Mouse (Mus musculus) kidney, adult 2 months (tissue): Measurements from ENCODE around the gene Nup85. TPM values are rescaled to one million over a fixed set of nuclear protein-coding genes. Genes with fewer than 3 reads are reported as not detected.
A peak's percentile ranks its signal among the peaks of the same experiment; 100 is the strongest.

ENCODE experiments used
- DNase-seq: peaks from one replicate; pipeline ENCODE4 v3.0.0; 2021
- H3K27ac ChIP-seq: fragments of 200-500 bp; 2 replicates; pipeline ENCODE4 v1.5.1; 2012; ENCODE audit warnings: low read depth, low read length, control low read depth, inconsistent platforms; ENCODE audit not compliant: insufficient read depth
- H3K27me3 ChIP-seq: fragments of 200-500 bp; replicated peaks from 2 replicates; pipeline ENCODE4 v1.6.1; 2012; ENCODE audit warnings: mild to moderate bottlenecking, moderate library complexity, low read length, inconsistent platforms; ENCODE audit not compliant: control insufficient read depth, insufficient read depth
- H3K36me3 ChIP-seq: fragments of 200-500 bp; 2 replicates; pipeline ENCODE4 v1.6.1; 2012; ENCODE audit warnings: mild to moderate bottlenecking, moderate library complexity, low read length, inconsistent platforms; ENCODE audit not compliant: control insufficient read depth, insufficient read depth
- H3K4me1 ChIP-seq: fragments of 200-500 bp; 2 replicates; pipeline ENCODE4 v1.6.1; 2011; ENCODE audit warnings: low read length; ENCODE audit not compliant: control insufficient read depth, insufficient read depth
- H3K4me3 ChIP-seq: fragments of 200-500 bp; 2 replicates; pipeline ENCODE4 v1.5.1; 2011; ENCODE audit warnings: mild to moderate bottlenecking, low read depth, low read length, control low read depth; ENCODE audit not compliant: insufficient read depth
- CTCF ChIP-seq: fragments of 200-500 bp; conservative IDR thresholded peaks from 2 replicates; pipeline ENCODE4 v1.5.1; 2011; ENCODE audit warnings: low read depth, mild to moderate bottlenecking, control low read depth, low read length, moderate library complexity, mixed read lengths; ENCODE audit not compliant: insufficient read depth, insufficient read length
- POLR2A ChIP-seq: fragments of 200-500 bp; IDR thresholded peaks from one replicate; pipeline ENCODE4 v1.6.1; 2011; ENCODE audit warnings: low read depth, low read length, control low read depth
- WGBS: fragments of 180-500 bp; shearing (Covaris S2); methylation state at CpG from one replicate; pipeline ENCODE4 v1.1.7; 2018; 5-methylcytosine and 5-hydroxymethylcytosine counted together
- polyA plus RNA-seq: library from polyadenylated mRNA; depleted of rRNA; stranded (reverse); fragments of >200 nt; gene quantifications from 2 replicates; pipeline ENCODE4 v1.2.3, GENCODE M21; 2012; rRNA removed

Gene Nup85
- 32.9 and 33.5 TPM in 2 replicates for polyA plus RNA-seq

GRCm38 (mm10) chr11:115564064-115564809, at the start of gene Nup85:
Nup85 (plus strand) TSS chr11:115564434.
- H3K27me3 ChIP-seq = no peaks in the 10 kb centered on the region
- peak within 1 kb of the TSS; percentile 64 for H3K4me3 ChIP-seq
- H3K27ac ChIP-seq = peak within 1 kb of the TSS; percentile 92
- peak; percentile 98 for DNase-seq
- no peak for TF ChIP-seq CTCF
- no peak for TF ChIP-seq POLR2A
- under 1% methylated on average over 42 of the region's 42 CpGs for WGBS
- no peaks in the 10 kb centered on the region for H3K4me1 ChIP-seq
- no peaks in the 10 kb centered on the region for H3K36me3 ChIP-seq

- 70% methylated on average over 6 of the region's 6 CpGs for WGBS
- TF ChIP-seq CTCF = no peak
- no peak for TF ChIP-seq POLR2A
Measured at GRCm38 (mm10) chr11:115515021-115515420, 49.2 kb upstream of the Nup85 start.

GRCm38 (mm10) chr11:115516942-115517341, 47.3 kb upstream of the Nup85 start:
- peaks cover 3% of the 10 kb centered on the region for H3K4me1 ChIP-seq
- TF ChIP-seq CTCF (no peak), POLR2A (no peak)
- H3K27ac ChIP-seq = no peak overlapping the region
- H3K4me3 ChIP-seq = no peak overlapping the region
- H3K36me3 ChIP-seq = no peaks in the 10 kb centered on the region
- no peaks in the 10 kb centered on the region for H3K27me3 ChIP-seq
- 76% methylated on average over 5 of the region's 5 CpGs for WGBS
- DNase-seq = no peak

More at GRCm38 (mm10) chr11:115515021-115515420, 49.2 kb upstream of the Nup85 start:
- H3K27ac ChIP-seq = no peak overlapping the region
- peaks cover 3% of the 10 kb centered on the region for H3K4me1 ChIP-seq
- H3K36me3 ChIP-seq = no peaks in the 10 kb centered on the region
- no peak overlapping the region for H3K4me3 ChIP-seq
- no peaks in the 10 kb centered on the region for H3K27me3 ChIP-seq
- DNase-seq = no peak

- WGBS = 50% methylated on average over 9 of the region's 9 CpGs
- no peak overlapping the region for H3K27ac ChIP-seq
- no peak overlapping the region for H3K4me3 ChIP-seq
- no peaks in the 10 kb centered on the region for H3K27me3 ChIP-seq
- no peaks in the 10 kb centered on the region for H3K36me3 ChIP-seq
- DNase-seq = no peak
- no peaks in the 10 kb centered on the region for H3K4me1 ChIP-seq
- TF ChIP-seq CTCF (no peak), POLR2A (no peak)
Measured at GRCm38 (mm10) chr11:115518693-115519092, 45.5 kb upstream of the Nup85 start.

GRCm38 (mm10) chr11:115519581-115519980, 44.7 kb upstream of the Nup85 start:
- Histone ChIP-seq H3K4me1 (no peaks in the 10 kb centered on the region), H3K36me3 (no peaks in the 10 kb centered on the region), H3K27me3 (no peaks in the 10 kb centered on the region; the same call in 1 of the 2 replicates), H3K27ac (no peak overlapping the region), H3K4me3 (no peak overlapping the region)
- DNase-seq = no peak
- TF ChIP-seq POLR2A = no peak
- no peak for TF ChIP-seq CTCF
- WGBS = 81% methylated on average over 3 of the region's 3 CpGs

GRCm38 (mm10) chr11:115520218-115520617, 44.0 kb upstream of the Nup85 start:
- H3K36me3 ChIP-seq = peaks cover 2% of the 10 kb centered on the region; the same call in 1 of the 2 replicates
- H3K27me3 ChIP-seq = no peaks in the 10 kb centered on the region; the same call in 1 of the 2 replicates
- no peaks in the 10 kb centered on the region for H3K4me1 ChIP-seq
- WGBS = 87% methylated on average over 2 of the region's 2 CpGs
- H3K4me3 ChIP-seq = no peak overlapping the region
- DNase-seq = no peak
- no peak overlapping the region for H3K27ac ChIP-seq
- TF ChIP-seq POLR2A (no peak), CTCF (no peak)

GRCm38 (mm10) chr11:115521080-115521479, 43.2 kb upstream of the Nup85 start:
- 71% methylated on average over 4 of the region's 4 CpGs for WGBS
- DNase-seq = no peak
- Histone ChIP-seq H3K4me1 (no peaks in the 10 kb centered on the region), H3K27ac (no peak overlapping the region), H3K27me3 (no peaks in the 10 kb centered on the region; the same call in 1 of the 2 replicates), H3K36me3 (peaks cover 4% of the 10 kb centered on the region), H3K4me3 (no peak overlapping the region)
- TF ChIP-seq CTCF = no peak
- no peak for TF ChIP-seq POLR2A
